Mouse (Mus musculus) embryonic fibroblast, embryonic 13.5 days (primary cell): ENCODE measurements around the gene Endou. TPM values are rescaled to one million over a fixed set of nuclear protein-coding genes. Genes with fewer than 3 reads are reported as not detected.
"Not testable (repeated sequence)": the region's sequence is repeated elsewhere in the genome, so short reads cannot be mapped to it uniquely, and the experiment has no call there.

Experiments
- H3K27ac ChIP-seq: 2 replicates; pipeline ENCODE4 v1.5.1; 2012; ENCODE audit warnings: low read length, control low read depth, inconsistent platforms; ENCODE audit not compliant: insufficient read depth
- H3K4me1 ChIP-seq: 2 replicates; pipeline ENCODE4 v1.6.1; 2011; ENCODE audit warnings: low read length; ENCODE audit not compliant: control insufficient read depth, insufficient read depth
- H3K4me3 ChIP-seq: 2 replicates; pipeline ENCODE4 v1.5.1; 2011; ENCODE audit warnings: mild to moderate bottlenecking, control low read depth, low read length; ENCODE audit not compliant: insufficient read depth
- CTCF ChIP-seq: IDR thresholded peaks from 2 replicates; pipeline ENCODE4 v1.5.1; 2011; ENCODE audit warnings: mild to moderate bottlenecking, control low read depth, low read length, moderate library complexity, borderline replicate concordance; ENCODE audit not compliant: insufficient read depth
- POLR2A ChIP-seq: IDR thresholded peaks from 2 replicates; pipeline ENCODE4 v1.6.1; 2011; ENCODE audit warnings: low read depth, mild to moderate bottlenecking, control low read depth, low read length, moderate library complexity
- polyA plus RNA-seq: library from polyadenylated mRNA; stranded (reverse); fragments of >200 nt; gene quantifications from 2 replicates; pipeline ENCODE4 v1.2.4, GENCODE M21; 2011; ENCODE audit warnings: low read depth; ENCODE audit not compliant: missing spikeins, insufficient read length

Endou gene
- polyA plus RNA-seq, 1 experiment, result not detected

GRCm38 (mm10) chr15:97673256-97674000 is 57.7 kb downstream of the Endou start:
- H3K27ac ChIP-seq, result no peak overlapping the region
- TF ChIP-seq POLR2A (no peak), CTCF (no peak)
- no peaks in the 10 kb centered on the region for H3K4me1 ChIP-seq
- H3K4me3 ChIP-seq, result no peak overlapping the region

DNA sequence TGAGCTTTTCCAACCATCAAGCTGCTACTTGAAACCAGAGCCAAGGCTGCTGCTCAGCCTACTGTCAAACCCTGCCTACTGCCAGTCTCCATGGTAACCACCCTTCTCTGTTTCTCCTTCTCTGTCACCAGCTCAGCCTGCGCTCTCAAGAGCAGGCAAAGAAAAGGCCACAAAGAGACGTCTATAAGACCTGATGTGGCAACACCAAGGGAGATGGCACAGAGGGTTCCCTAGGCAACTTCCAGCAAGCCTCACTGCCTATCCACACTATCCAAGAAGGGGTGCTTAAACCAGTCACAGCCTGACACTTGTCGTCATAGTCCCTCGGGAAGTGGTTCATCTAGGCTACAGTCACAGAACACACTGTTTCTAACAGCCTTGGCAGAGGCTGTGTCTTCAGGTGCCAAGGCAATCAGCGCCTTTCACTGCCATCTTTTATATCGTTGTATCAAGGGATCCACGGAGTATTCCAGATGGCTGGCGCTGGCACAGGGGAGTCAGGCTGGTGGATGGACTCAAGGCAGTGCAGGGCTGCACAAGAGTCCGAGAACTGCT is 58.9 kb downstream of the Endou start:
- no peak overlapping the region for H3K4me3 ChIP-seq
- H3K4me1 ChIP-seq, result no peaks in the 10 kb centered on the region
- TF ChIP-seq CTCF (no peak), POLR2A (no peak)
- no peak overlapping the region for H3K27ac ChIP-seq

GRCm38 (mm10) chr15:97670554-97670953 is 60.6 kb downstream of the Endou start:
- no peaks in the 10 kb centered on the region for H3K4me1 ChIP-seq
- H3K4me3 ChIP-seq, result no peak overlapping the region
- TF ChIP-seq CTCF (no peak), POLR2A (no peak)
- no peak overlapping the region for H3K27ac ChIP-seq

DNA sequence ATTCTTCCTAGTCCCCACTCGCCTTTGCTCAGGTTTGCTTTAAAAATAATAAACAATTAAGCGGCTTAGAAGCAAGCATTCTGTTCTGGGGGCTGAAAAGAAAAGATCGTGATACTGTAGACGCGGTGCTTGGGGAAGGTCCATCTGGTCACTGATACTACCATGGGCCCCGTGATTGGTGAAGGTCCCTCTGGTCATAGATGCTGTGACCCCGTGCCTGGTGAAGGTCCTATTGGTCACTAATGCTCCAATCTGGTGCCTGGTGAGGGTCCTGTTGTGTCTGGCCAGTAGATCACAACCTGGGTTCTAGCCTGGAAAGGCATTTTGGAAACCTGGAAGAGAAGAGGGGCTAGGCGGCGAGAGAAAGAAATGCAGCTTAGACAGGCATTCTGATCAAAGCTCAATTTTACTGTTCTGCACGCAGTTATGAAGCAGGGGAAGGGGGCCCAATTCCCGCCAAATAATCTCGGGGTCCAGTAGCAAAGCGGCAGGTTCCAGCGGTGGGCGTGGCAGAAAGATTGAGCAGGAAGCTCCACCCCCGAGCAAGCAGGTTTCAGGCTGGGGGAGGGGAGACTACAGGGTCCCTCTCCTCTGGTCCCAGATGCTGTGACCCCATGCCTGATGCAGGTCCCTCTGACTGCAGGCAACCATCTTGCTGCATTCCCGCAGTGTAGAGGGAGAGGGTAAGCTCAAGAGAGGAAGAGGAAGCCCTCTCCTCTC is 62.8 kb downstream of the Endou start:
- H3K4me3 ChIP-seq, H3K4me1 ChIP-seq, H3K27ac ChIP-seq: not testable (repeated sequence)

- Histone ChIP-seq H3K4me3 (no peak overlapping the region), H3K4me1 (no peaks in the 10 kb centered on the region), H3K27ac (no peak overlapping the region)
- TF ChIP-seq POLR2A (no peak), CTCF (no peak)
Observed at GRCm38 (mm10) chr15:97667437-97667836, 63.7 kb downstream of the Endou start.

DNA sequence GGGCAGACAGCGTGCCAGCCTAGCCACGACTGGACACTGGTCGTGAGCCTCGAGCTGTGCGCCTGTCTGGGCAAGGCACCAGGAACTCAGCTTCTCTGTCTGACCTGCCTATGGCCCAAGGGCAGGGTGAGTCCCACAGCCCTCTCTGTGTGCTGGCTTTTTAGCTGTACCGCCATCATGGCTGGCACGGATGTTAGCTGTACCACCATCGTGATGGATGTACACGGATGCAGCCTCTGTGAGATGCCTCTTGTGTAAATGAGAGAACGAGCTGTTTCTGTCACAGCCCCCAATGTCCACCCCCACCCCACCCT is 64.7 kb downstream of the Endou start:
- Histone ChIP-seq H3K4me3 (no peak overlapping the region), H3K27ac (no peak overlapping the region), H3K4me1 (no peaks in the 10 kb centered on the region)
- TF ChIP-seq CTCF, result no peak
- no peak for TF ChIP-seq POLR2A

GRCm38 (mm10) chr15:97665770-97666456 is 65.2 kb downstream of the Endou start:
- no peak overlapping the region for H3K27ac ChIP-seq
- TF ChIP-seq POLR2A (no peak), CTCF (no peak)
- no peak overlapping the region for H3K4me3 ChIP-seq
- no peaks in the 10 kb centered on the region for H3K4me1 ChIP-seq

GRCm38 (mm10) chr15:97664981-97665668 is 66.0 kb downstream of the Endou start:
- no peaks in the 10 kb centered on the region for H3K4me1 ChIP-seq
- TF ChIP-seq POLR2A, result no peak
- TF ChIP-seq CTCF, result peak; percentile 65; the same call in 1 of the 2 replicates
- no peak overlapping the region for H3K4me3 ChIP-seq
- no peak overlapping the region for H3K27ac ChIP-seq

GRCm38 (mm10) chr15:97663750-97664406 is 67.3 kb downstream of the Endou start:
- no peaks in the 10 kb centered on the region for H3K4me1 ChIP-seq
- TF ChIP-seq POLR2A (no peak), CTCF (peak; percentile 74; the same call in 1 of the 2 replicates)
- H3K4me3 ChIP-seq, result peak overlapping the region; percentile 29
- H3K27ac ChIP-seq, result no peak overlapping the region

Other genes starting within 250 kb of the Endou start
- 18.4 and 22.4 TPM in 2 replicates for gene Rpap3, start 25.5 kb downstream of the Endou start, polyA plus RNA-seq
- gene Rapgef3, start 36.6 kb upstream of the Endou start, polyA plus RNA-seq, result 6.6 and 10.8 TPM in 2 replicates
- gene Slc48a1, start 47.2 kb upstream of the Endou start, polyA plus RNA-seq, result 136 and 167 TPM in 2 replicates
- gene Hdac7, start 113.2 kb upstream of the Endou start, polyA plus RNA-seq, result 51.8 and 60.1 TPM in 2 replicates
- gene Vdr, start 179.3 kb upstream of the Endou start, polyA plus RNA-seq, result 3.4 and 4.8 TPM in 2 replicates
- 29.1 and 32.0 TPM in 2 replicates for gene Tmem106c, start 232.9 kb upstream of the Endou start, polyA plus RNA-seq